Mouse (Mus musculus) midbrain, embryonic 16.5 days (tissue): ENCODE data around the gene Sema6d. TPM values are rescaled to one million over a fixed set of nuclear protein-coding genes. Genes with fewer than 3 reads are reported as not detected.

ENCODE experiments used
- ATAC-seq: fragments of 200-750 bp; cut with Nextera tagmentation; 2 replicates; pipeline ENCODE4 v1.8.0; 2017; ENCODE audit warnings: moderate TSS enrichment
- H3K27ac ChIP-seq: fragments of 300-500 bp; sonication (generic); 2 replicates; pipeline ENCODE4 v1.5.1; 2014; ENCODE audit warnings: mild to moderate bottlenecking, low read length, mixed read lengths
- H3K27me3 ChIP-seq: fragments of 300-500 bp; sonication (generic); 2 replicates; pipeline ENCODE4 v1.6.1; 2014; ENCODE audit warnings: low read depth, low read length, mixed read lengths; ENCODE audit not compliant: control insufficient read depth, insufficient read depth
- H3K36me3 ChIP-seq: fragments of 300-500 bp; sonication (generic); 2 replicates; pipeline ENCODE4 v1.6.1; 2014; ENCODE audit warnings: mild to moderate bottlenecking, low read length, moderate library complexity, mixed read lengths; ENCODE audit not compliant: control insufficient read depth, insufficient read depth
- H3K4me1 ChIP-seq: fragments of 300-500 bp; sonication (generic); 2 replicates; pipeline ENCODE4 v1.6.1; 2014; ENCODE audit warnings: mild to moderate bottlenecking, low read length, mixed read lengths; ENCODE audit not compliant: control insufficient read depth, insufficient read depth
- H3K4me2 ChIP-seq: fragments of 300-500 bp; sonication (generic); 2 replicates; pipeline ENCODE4 v1.6.1; 2014; ENCODE audit warnings: mild to moderate bottlenecking, low read length, mixed read lengths
- H3K4me3 ChIP-seq: fragments of 300-500 bp; sonication (generic); 2 replicates; pipeline ENCODE4 v1.5.1; 2014; ENCODE audit warnings: low read depth, mild to moderate bottlenecking, low read length, moderate library complexity, mixed read lengths
- H3K9ac ChIP-seq: fragments of 300-500 bp; sonication (generic); 2 replicates; pipeline ENCODE4 v1.6.1; 2014; ENCODE audit warnings: low read depth, low read length, mixed read lengths
- H3K9me3 ChIP-seq: fragments of 300-500 bp; sonication (generic); replicated peaks from 2 replicates; pipeline ENCODE4 v1.6.1; 2014; ENCODE audit warnings: mild to moderate bottlenecking, low read length, mixed read lengths; ENCODE audit not compliant: control insufficient read depth, poor library complexity, severe bottlenecking
- WGBS: fragments of 180-500 bp; shearing (Covaris S2); extraction: QIAGEN DNeasy Blood & Tissue Kit; methylation state at CpG from one replicate; pipeline ENCODE4 v1.1.7; 2014; 5-methylcytosine and 5-hydroxymethylcytosine counted together
- polyA plus RNA-seq: library from polyadenylated mRNA; unstranded; fragments of >200 nt; fragmentation: Nextera tagmentation; extraction: Ambion mirVana; gene quantifications from 2 replicates; pipeline ENCODE4 v1.2.1, GENCODE M21; 2015

The Sema6d gene
- polyA plus RNA-seq, 1 experiment from 2014 or later: 31.8 TPM

DNA sequence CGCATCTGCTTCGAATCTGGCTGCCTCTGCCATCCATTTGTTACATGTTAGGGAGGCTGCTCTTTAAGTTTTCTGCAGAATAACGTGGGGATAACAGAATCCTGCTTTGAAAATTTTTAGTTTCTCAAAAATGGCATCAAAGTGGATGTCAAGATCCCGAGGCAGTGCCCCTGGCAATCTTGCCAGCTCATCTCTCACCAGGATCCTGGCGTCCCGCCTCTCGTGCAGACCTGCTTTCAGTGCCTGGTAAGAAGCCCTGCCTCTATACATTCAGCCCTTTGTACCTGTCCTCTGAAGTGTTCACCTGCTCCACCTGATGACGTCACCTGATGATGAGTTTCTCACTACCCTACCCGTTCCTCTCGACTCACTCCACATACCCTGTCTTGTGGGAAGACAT, 422.1 kb downstream of the Sema6d start:
- Histone ChIP-seq H3K9me3 (no peaks in the 10 kb centered on the region), H3K27ac (no peak overlapping the region), H3K36me3 (no peaks in the 10 kb centered on the region), H3K4me2 (no peak overlapping the region), H3K4me1 (no peaks in the 10 kb centered on the region), H3K4me3 (no peak overlapping the region), H3K9ac (no peak overlapping the region), H3K27me3 (0 out of 2 replicates have a peak, but pooled peaks cover 3% of the 10 kb centered on the region)
- 84% methylated on average over 10 of the region's 10 CpGs for WGBS
- ATAC-seq: no peak

DNA sequence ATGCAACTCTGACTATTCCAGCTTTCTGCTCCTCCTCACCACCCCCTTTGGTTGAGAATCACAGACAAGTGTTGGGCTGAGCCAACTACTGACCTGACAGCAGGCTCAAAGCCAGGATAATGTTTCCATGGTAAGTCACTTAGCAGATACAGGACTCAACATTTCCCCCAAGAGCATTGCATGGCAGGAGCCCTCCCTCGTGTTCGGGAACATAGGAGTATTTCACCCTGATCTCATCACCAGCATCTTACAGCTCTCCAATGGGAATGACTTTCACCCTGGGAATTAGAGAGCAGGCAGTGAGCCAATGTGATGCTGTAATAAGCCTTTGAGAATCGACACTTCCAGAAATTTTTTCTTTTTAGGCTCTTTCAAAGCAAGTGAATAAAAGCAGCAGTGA, 432.7 kb downstream of the Sema6d start:
- no peak overlapping the region for H3K4me3 ChIP-seq
- H3K4me1 ChIP-seq: no peaks in the 10 kb centered on the region; the same call in 1 of the 2 replicates
- H3K27ac ChIP-seq: no peak overlapping the region
- no peak for ATAC-seq
- H3K27me3 ChIP-seq: no peaks in the 10 kb centered on the region
- H3K4me2 ChIP-seq: no peak overlapping the region
- no peak overlapping the region for H3K9ac ChIP-seq
- no peaks in the 10 kb centered on the region for H3K36me3 ChIP-seq
- no peaks in the 10 kb centered on the region for H3K9me3 ChIP-seq
- WGBS: 73% methylated on average over 3 of the region's 3 CpGs

DNA sequence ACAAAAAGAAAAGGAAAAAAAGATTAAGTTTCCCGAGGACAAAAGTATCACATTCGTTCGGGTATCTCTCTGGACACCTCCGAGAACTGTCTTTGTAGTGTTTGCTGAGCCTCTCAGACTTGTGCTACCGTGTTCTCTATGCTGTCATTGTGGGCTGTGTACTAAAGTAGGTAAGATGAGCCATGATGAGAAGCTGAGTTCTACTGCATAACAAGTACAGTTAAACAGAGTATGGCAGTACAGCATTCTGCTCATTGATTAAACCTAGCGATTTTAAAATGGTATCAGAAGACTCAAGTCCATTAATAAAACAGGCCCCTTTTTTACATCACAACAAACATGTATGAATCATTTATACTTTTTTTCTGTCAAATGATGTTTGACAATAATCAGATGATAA, 433.9 kb downstream of the Sema6d start:
- Histone ChIP-seq H3K27ac (no peak overlapping the region), H3K4me3 (no peak overlapping the region), H3K9ac (no peak overlapping the region), H3K27me3 (no peaks in the 10 kb centered on the region), H3K4me1 (no peaks in the 10 kb centered on the region; the same call in 1 of the 2 replicates), H3K4me2 (no peak overlapping the region), H3K36me3 (no peaks in the 10 kb centered on the region), H3K9me3 (no peaks in the 10 kb centered on the region)
- ATAC-seq: no peak
- WGBS: 81% methylated on average over 6 of the region's 6 CpGs

DNA sequence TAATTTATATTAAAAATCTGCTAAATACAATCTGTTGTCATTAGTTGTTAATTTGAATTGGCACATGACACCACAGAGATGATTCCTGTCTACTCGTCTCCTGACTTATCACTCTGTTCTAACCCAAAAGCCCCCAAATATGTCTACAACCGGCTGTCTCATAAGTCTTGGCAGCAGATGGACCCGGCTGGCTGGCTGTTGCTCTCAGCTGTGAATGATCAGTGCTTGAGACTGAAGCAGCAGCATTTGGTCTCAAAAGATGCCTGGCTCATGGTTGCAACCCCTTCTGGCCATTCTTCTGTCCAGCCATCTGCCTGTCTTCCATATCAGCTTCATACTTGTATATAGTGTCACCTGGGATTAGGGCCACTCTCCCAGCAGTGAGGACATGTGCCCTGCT, 434.4 kb downstream of the Sema6d start:
- no peak for ATAC-seq
- no peak overlapping the region for H3K4me3 ChIP-seq
- H3K27ac ChIP-seq: no peak overlapping the region
- no peaks in the 10 kb centered on the region for H3K9me3 ChIP-seq
- H3K4me1 ChIP-seq: no peaks in the 10 kb centered on the region; the same call in 1 of the 2 replicates
- 80% methylated on average over 3 of the region's 3 CpGs for WGBS
- no peaks in the 10 kb centered on the region for H3K27me3 ChIP-seq
- no peaks in the 10 kb centered on the region for H3K36me3 ChIP-seq
- H3K9ac ChIP-seq: no peak overlapping the region
- no peak overlapping the region for H3K4me2 ChIP-seq

DNA sequence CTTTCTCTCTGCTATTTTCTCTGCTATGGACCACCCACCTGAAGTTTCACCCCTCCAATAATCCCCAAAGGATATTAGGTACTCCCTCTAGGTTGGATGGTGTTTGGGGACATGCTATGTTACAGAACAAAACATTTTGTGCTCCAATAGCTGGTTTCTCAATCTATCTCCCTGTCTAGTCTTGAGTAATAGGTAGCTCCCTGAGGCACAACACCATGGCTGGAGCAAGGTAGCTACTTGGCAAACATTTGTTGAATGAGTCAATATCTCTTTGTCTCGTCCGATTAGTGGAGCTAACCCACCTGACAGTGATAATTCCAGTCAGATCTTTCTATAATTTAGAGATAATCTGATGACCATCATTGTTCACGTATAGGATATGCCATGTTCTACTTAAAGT, 437.9 kb downstream of the Sema6d start:
- H3K4me1 ChIP-seq: no peaks in the 10 kb centered on the region
- no peak overlapping the region for H3K9ac ChIP-seq
- WGBS: 91% methylated on average over 3 of the region's 3 CpGs
- no peak overlapping the region for H3K4me3 ChIP-seq
- H3K36me3 ChIP-seq: no peaks in the 10 kb centered on the region
- no peak for ATAC-seq
- H3K9me3 ChIP-seq: no peaks in the 10 kb centered on the region
- H3K27ac ChIP-seq: no peak overlapping the region
- H3K27me3 ChIP-seq: no peaks in the 10 kb centered on the region
- H3K4me2 ChIP-seq: no peak overlapping the region

DNA sequence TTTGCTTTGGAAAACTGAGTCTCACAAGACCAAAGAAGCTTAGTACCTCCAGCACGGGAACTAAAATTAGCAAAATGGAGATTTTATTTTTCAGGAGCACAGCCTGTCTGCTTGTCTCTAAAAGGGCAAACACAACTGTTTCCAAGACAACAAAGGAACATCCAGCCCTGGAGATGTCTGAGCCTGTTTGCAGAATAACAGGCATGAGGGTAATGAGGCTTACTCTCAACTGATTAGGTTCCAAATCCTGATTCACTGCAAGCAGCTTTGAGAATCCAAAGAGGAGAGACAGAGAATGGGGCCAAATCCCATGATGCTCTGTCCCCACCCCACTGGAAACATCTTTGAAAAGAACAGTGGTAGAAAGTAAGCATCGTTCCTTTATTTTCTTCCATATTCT, 440.7 kb downstream of the Sema6d start:
- no peak overlapping the region for H3K4me3 ChIP-seq
- no peak overlapping the region for H3K9ac ChIP-seq
- no peaks in the 10 kb centered on the region for H3K4me1 ChIP-seq
- no peak for ATAC-seq
- no peaks in the 10 kb centered on the region for H3K9me3 ChIP-seq
- WGBS: 57% methylated on average over 2 of the region's 2 CpGs
- H3K36me3 ChIP-seq: no peaks in the 10 kb centered on the region
- H3K27me3 ChIP-seq: no peaks in the 10 kb centered on the region
- no peak overlapping the region for H3K27ac ChIP-seq
- no peak overlapping the region for H3K4me2 ChIP-seq

DNA sequence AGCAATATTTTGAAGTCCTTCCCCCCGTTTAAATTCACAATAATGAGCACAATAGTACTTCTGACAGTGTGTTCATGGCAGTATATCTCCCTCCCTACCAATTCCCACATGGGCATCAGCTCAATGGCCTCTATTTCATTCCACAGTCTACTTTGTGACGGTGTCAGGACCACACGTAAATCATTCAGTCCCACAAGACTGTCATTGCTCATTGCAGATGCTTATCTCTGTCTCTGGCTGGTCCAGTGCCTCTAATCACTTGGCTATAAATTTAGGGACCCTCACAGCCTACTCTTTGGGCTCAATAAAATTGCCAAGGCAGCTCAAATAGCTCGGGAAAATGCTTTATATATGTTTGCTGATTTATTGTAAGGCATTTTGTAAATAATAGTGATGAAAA, 441.3 kb downstream of the Sema6d start:
- Histone ChIP-seq H3K36me3 (no peaks in the 10 kb centered on the region), H3K9me3 (no peaks in the 10 kb centered on the region), H3K4me2 (no peak overlapping the region), H3K27me3 (no peaks in the 10 kb centered on the region), H3K4me1 (no peaks in the 10 kb centered on the region), H3K27ac (no peak overlapping the region), H3K9ac (no peak overlapping the region), H3K4me3 (no peak overlapping the region)
- 79% methylated on average over 4 of the region's 4 CpGs for WGBS
- no peak for ATAC-seq

DNA sequence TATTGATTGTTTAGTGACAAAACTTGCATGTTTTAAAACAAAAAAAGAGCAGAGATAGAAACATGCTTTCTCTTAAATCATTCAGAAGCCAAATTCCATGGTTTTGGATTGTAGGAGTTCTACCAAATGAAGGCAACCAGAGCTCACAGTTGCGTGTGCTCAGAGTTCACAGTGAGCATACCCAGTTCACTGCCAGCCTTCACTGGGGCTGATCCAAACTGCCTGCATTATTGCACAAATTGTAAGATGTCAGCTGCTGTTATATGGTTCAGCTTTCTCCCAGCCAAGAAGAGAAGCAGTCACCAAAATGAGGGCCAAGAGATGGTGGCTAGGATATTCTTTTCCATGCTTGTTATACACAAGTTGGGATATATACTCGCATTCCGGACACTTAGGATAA, 443.1 kb downstream of the Sema6d start:
- Histone ChIP-seq H3K36me3 (no peaks in the 10 kb centered on the region), H3K4me3 (no peak overlapping the region), H3K27ac (no peak overlapping the region), H3K27me3 (no peaks in the 10 kb centered on the region), H3K9me3 (no peaks in the 10 kb centered on the region), H3K9ac (no peak overlapping the region), H3K4me1 (no peaks in the 10 kb centered on the region), H3K4me2 (no peak overlapping the region)
- WGBS: 93% methylated on average over 3 of the region's 3 CpGs
- ATAC-seq: no peak

DNA sequence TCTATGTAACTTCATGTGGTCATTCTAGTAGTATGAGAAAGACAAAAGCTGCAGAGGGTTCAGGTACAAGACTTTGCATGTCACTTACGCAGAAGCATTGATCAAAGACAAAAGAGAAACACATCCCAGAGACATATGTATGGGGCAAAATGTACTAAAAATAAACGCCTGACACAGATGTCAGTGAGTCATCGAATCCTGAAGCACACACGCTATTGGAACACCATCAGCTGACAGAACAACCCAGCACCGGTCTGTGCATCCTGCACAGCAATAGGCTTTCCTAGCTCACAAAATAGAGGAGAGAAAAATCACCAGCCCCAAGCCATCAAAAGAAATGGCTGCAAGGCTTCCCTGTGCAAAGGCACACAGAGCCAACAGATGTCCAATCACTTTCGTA, 443.8 kb downstream of the Sema6d start:
- Histone ChIP-seq H3K27me3 (no peaks in the 10 kb centered on the region), H3K9me3 (no peaks in the 10 kb centered on the region), H3K36me3 (no peaks in the 10 kb centered on the region), H3K4me1 (no peaks in the 10 kb centered on the region), H3K4me3 (no peak overlapping the region), H3K27ac (no peak overlapping the region), H3K4me2 (no peak overlapping the region), H3K9ac (no peak overlapping the region)
- WGBS: 89% methylated on average over 6 of the region's 6 CpGs
- ATAC-seq: no peak

DNA sequence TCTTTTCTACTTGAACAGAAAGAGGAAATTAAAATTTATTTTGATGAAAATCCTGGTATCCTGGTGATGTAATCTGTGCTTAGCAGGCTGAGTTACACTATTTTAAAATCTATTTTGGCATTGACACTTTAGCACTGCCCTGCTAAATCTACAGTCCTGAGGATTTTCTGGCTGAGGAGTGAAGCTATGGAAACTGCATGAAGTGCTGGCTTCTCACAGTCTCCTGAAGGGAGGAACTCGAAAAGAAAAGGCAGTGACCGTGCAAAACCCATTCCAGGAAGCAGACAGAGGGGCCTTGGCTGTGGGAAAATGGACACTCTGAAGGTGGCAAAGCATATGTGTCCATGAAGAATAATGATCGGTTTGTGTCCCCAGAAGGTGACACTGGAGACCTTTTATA, 460.5 kb downstream of the Sema6d start:
- no peak overlapping the region for H3K9ac ChIP-seq
- H3K27ac ChIP-seq: no peak overlapping the region
- H3K27me3 ChIP-seq: no peaks in the 10 kb centered on the region
- H3K4me3 ChIP-seq: no peak overlapping the region
- ATAC-seq: no peak
- H3K36me3 ChIP-seq: no peaks in the 10 kb centered on the region
- H3K9me3 ChIP-seq: no peaks in the 10 kb centered on the region
- no peak overlapping the region for H3K4me2 ChIP-seq
- H3K4me1 ChIP-seq: no peaks in the 10 kb centered on the region
- 51% methylated on average over 3 of the region's 3 CpGs for WGBS
